Mouse (Mus musculus) heart, embryonic 15.5 days (tissue): ENCODE results near the gene Ccdc153. TPM values are rescaled to one million over a fixed set of nuclear protein-coding genes. Genes with fewer than 3 reads are reported as not detected.

Experiments
- ATAC-seq: fragments of 200-750 bp; cut with Nextera tagmentation; replicated peaks from 2 replicates; pipeline ENCODE4 v1.8.0; 2017; ENCODE audit warnings: low read depth, moderate TSS enrichment; ENCODE audit not compliant: insufficient number of reproducible peaks, insufficient read depth, low FRiP score
- H3K27ac ChIP-seq: fragments of 300-500 bp; sonication (generic); 2 replicates; pipeline ENCODE4 v1.5.1; 2015; ENCODE audit warnings: mild to moderate bottlenecking, inconsistent platforms
- H3K27me3 ChIP-seq: fragments of 300-500 bp; sonication (generic); 2 replicates; pipeline ENCODE4 v1.6.1; 2015; ENCODE audit warnings: inconsistent platforms
- H3K36me3 ChIP-seq: fragments of 300-500 bp; sonication (generic); 2 replicates; pipeline ENCODE4 v1.6.1; 2015; ENCODE audit warnings: mild to moderate bottlenecking, inconsistent platforms
- H3K4me1 ChIP-seq: fragments of 300-500 bp; sonication (generic); replicated peaks from 2 replicates; pipeline ENCODE4 v1.6.1; 2015; ENCODE audit warnings: inconsistent platforms
- H3K4me2 ChIP-seq: fragments of 300-500 bp; sonication (generic); 2 replicates; pipeline ENCODE4 v1.6.1; 2015; ENCODE audit warnings: inconsistent platforms, mild to moderate bottlenecking, moderate library complexity
- H3K4me3 ChIP-seq: fragments of 300-500 bp; sonication (generic); 2 replicates; pipeline ENCODE4 v1.5.1; 2015; ENCODE audit warnings: mild to moderate bottlenecking, inconsistent platforms
- H3K9ac ChIP-seq: fragments of 300-500 bp; sonication (generic); 2 replicates; pipeline ENCODE4 v1.6.1; 2015; ENCODE audit warnings: mild to moderate bottlenecking, inconsistent platforms
- H3K9me3 ChIP-seq: fragments of 300-500 bp; sonication (generic); replicated peaks from 2 replicates; pipeline ENCODE4 v1.6.1; 2016; ENCODE audit warnings: inconsistent platforms
- WGBS: fragments of 180-500 bp; shearing (Covaris S2); methylation state at CpG from one replicate; pipeline ENCODE4 v1.1.7; 2015; ENCODE audit warnings: mixed read lengths; 5-methylcytosine and 5-hydroxymethylcytosine counted together
- polyA plus RNA-seq: library from polyadenylated mRNA; unstranded; fragments of >200 nt; fragmentation: Nextera tagmentation; extraction: Ambion mirVana; gene quantifications from 2 replicates; pipeline ENCODE4 v1.2.1, GENCODE M21; 2015

Gene Ccdc153
- polyA plus RNA-seq, 1 experiment from 2014 or later: 0.28 TPM

- no peaks in the 10 kb centered on the region for H3K9me3 ChIP-seq
- peak overlapping the region; percentile 96 for H3K4me2 ChIP-seq
- H3K9ac ChIP-seq: peak overlapping the region; percentile 68
- peaks cover 12% of the 10 kb centered on the region; the same call in 1 of the 2 replicates for H3K36me3 ChIP-seq
- WGBS: under 1% methylated on average over 47 of the region's 47 CpGs
- H3K27ac ChIP-seq: no peak overlapping the region
- peaks cover 24% of the 10 kb centered on the region for H3K27me3 ChIP-seq
- H3K4me1 ChIP-seq: peaks cover 26% of the 10 kb centered on the region
- peak; percentile 36 for ATAC-seq
- peak overlapping the region; percentile 68 for H3K4me3 ChIP-seq
Observed at GRCm38 (mm10) chr9:44287401-44288075, 47.1 kb downstream of the Ccdc153 start.

GRCm38 (mm10) chr9:44288076-44288958 is 47.8 kb downstream of the Ccdc153 start, which contains the start of gene Abcg4:
Abcg4 (minus strand) TSS chr9:44288615.
- Histone ChIP-seq H3K4me3 (peak within 1 kb of the TSS; percentile 68), H3K4me1 (peaks cover 24% of the 10 kb centered on the region), H3K36me3 (peaks cover 18% of the 10 kb centered on the region), H3K9me3 (no peaks in the 10 kb centered on the region), H3K9ac (peak within 1 kb of the TSS; percentile 68), H3K27me3 (peaks cover 24% of the 10 kb centered on the region), H3K27ac (no peak within 1 kb of the TSS), H3K4me2 (peak within 1 kb of the TSS; percentile 96)
- peak; percentile 32 for ATAC-seq
- under 1% methylated on average over 38 of the region's 38 CpGs for WGBS

GRCm38 (mm10) chr9:44288959-44289291 is 48.4 kb downstream of the Ccdc153 start:
- Histone ChIP-seq H3K4me2 (peak overlapping the region; percentile 96), H3K9me3 (no peaks in the 10 kb centered on the region), H3K27me3 (peaks cover 24% of the 10 kb centered on the region), H3K36me3 (peaks cover 24% of the 10 kb centered on the region), H3K4me3 (peak overlapping the region; percentile 68; the same call in 1 of the 2 replicates), H3K27ac (no peak overlapping the region), H3K9ac (no peak overlapping the region), H3K4me1 (peaks cover 24% of the 10 kb centered on the region)
- WGBS: 11% methylated on average over 11 of the region's 11 CpGs
- ATAC-seq: 0 out of 2 replicates have a peak, but pooled peaks have one; percentile 16

- Histone ChIP-seq H3K4me2 (no peak overlapping the region), H3K27me3 (peaks cover 17% of the 10 kb centered on the region; the same call in 1 of the 2 replicates), H3K4me1 (peaks cover 17% of the 10 kb centered on the region), H3K27ac (no peak overlapping the region), H3K4me3 (no peak overlapping the region), H3K36me3 (peaks cover 56% of the 10 kb centered on the region), H3K9me3 (no peaks in the 10 kb centered on the region), H3K9ac (no peak overlapping the region)
- 72% methylated on average over 3 of the region's 3 CpGs for WGBS
- ATAC-seq: no peak
Observed at GRCm38 (mm10) chr9:44292490-44292889, 52.0 kb downstream of the Ccdc153 start.

Other genes starting within 250 kb of the Ccdc153 start
- 2.2 and 10.6 TPM in 2 replicates for gene Thy1, start 197.3 kb upstream of the Ccdc153 start, polyA plus RNA-seq
- gene Usp2, start 173.7 kb upstream of the Ccdc153 start, polyA plus RNA-seq: 69.9 and 74.9 TPM in 2 replicates
- gene Mfrp, start 138.9 kb upstream of the Ccdc153 start, polyA plus RNA-seq: not detected in 2 replicates
- 3.8 TPM in 2 replicates for gene C1qtnf5, start 133.4 kb upstream of the Ccdc153 start, polyA plus RNA-seq
- 0.05 and 0.13 TPM in 2 replicates for gene Gm49380, start 127.2 kb upstream of the Ccdc153 start, polyA plus RNA-seq
- gene Rnf26, start 127.2 kb upstream of the Ccdc153 start, polyA plus RNA-seq: 28.7 and 39.9 TPM in 2 replicates
- 93.4 and 102 TPM in 2 replicates for gene Mcam, start 106.2 kb upstream of the Ccdc153 start, polyA plus RNA-seq
- gene Cbl, start 6.6 kb upstream of the Ccdc153 start, polyA plus RNA-seq: 10.7 and 14.8 TPM in 2 replicates
- gene Pdzd3, start 10.8 kb downstream of the Ccdc153 start, polyA plus RNA-seq: 0.13 TPM in 1 of 2 replicates, not detected in the other
- 7.3 and 9.2 TPM in 2 replicates for gene Nlrx1, start 27.9 kb downstream of the Ccdc153 start, polyA plus RNA-seq
- gene Abcg4, start 47.9 kb downstream of the Ccdc153 start, polyA plus RNA-seq: 1.5 and 2.8 TPM in 2 replicates
- 15.1 and 16.0 TPM in 2 replicates for gene Hinfp, start 65.0 kb downstream of the Ccdc153 start, polyA plus RNA-seq
- 6.5 and 7.1 TPM in 2 replicates for gene C2cd2l, start 79.6 kb downstream of the Ccdc153 start, polyA plus RNA-seq
- gene Dpagt1, start 85.3 kb downstream of the Ccdc153 start, polyA plus RNA-seq: 27.8 and 31.0 TPM in 2 replicates
- 167 and 187 TPM in 2 replicates for gene H2afx, start 94.0 kb downstream of the Ccdc153 start, polyA plus RNA-seq
- gene Hmbs, start 103.6 kb downstream of the Ccdc153 start, polyA plus RNA-seq: 89.7 and 105 TPM in 2 replicates
- gene Vps11, start 121.0 kb downstream of the Ccdc153 start, polyA plus RNA-seq: 17.3 and 20.9 TPM in 2 replicates
- gene Hyou1, start 138.8 kb downstream of the Ccdc153 start, polyA plus RNA-seq: 14.3 and 18.1 TPM in 2 replicates
- gene Slc37a4, start 156.2 kb downstream of the Ccdc153 start, polyA plus RNA-seq: 31.4 and 33.8 TPM in 2 replicates
- gene Rps25, start 166.5 kb downstream of the Ccdc153 start, polyA plus RNA-seq: 902 and 1,114 TPM in 2 replicates
- gene Trappc4, start 166.9 kb downstream of the Ccdc153 start, polyA plus RNA-seq: 78.6 and 87.4 TPM in 2 replicates
- gene Ccdc84, start 177.9 kb downstream of the Ccdc153 start, polyA plus RNA-seq: 18.3 and 23.5 TPM in 2 replicates
- gene Foxr1, start 200.5 kb downstream of the Ccdc153 start, polyA plus RNA-seq: not detected in 2 replicates
- gene Upk2, start 214.3 kb downstream of the Ccdc153 start, polyA plus RNA-seq: 0.63 TPM in 1 of 2 replicates, not detected in the other
- gene Bcl9l, start 242.1 kb downstream of the Ccdc153 start, polyA plus RNA-seq: 9.1 and 12.6 TPM in 2 replicates